Mouse (Mus musculus): ENCODE measurements around the gene Gm10985. TPM values are rescaled to one million over a fixed set of nuclear protein-coding genes. Genes with fewer than 3 reads are reported as not detected.

Gene Gm10985
- not detected in 2 replicates for polyA plus RNA-seq (2012; rRNA removed)

- no peaks in the 10 kb centered on the region for H3K36me3 ChIP-seq (ENCODE audit: control insufficient read depth, insufficient read depth, low read length)
- H3K4me3 ChIP-seq (ENCODE audit: control insufficient read depth, low read depth, low read length), result no peak within 1 kb of the TSS
- no peaks in the 10 kb centered on the region for H3K4me1 ChIP-seq (ENCODE audit: control insufficient read depth, insufficient read depth, low read length)
- H3K27me3 ChIP-seq (ENCODE audit: control insufficient read depth, insufficient read depth, low read length), result no peaks in the 10 kb centered on the region
- TF ChIP-seq CTCF (IDR thresholded peaks at IDR 0.05; ENCODE audit: control insufficient read depth, insufficient read depth, insufficient replicate concordance, low read depth, low read length) (no peak), POLR2A (IDR thresholded peaks at IDR 0.05; ENCODE audit: control insufficient read depth, low read depth, low read length) (no peak)
- H3K27ac ChIP-seq (ENCODE audit: control insufficient read depth, insufficient read depth, low read depth, low read length), result no peak within 1 kb of the TSS
Observed at GRCm38 (mm10) chr3:53844786-53845185, at the start of gene Gm10985. Gm10985 (plus strand) TSS chr3:53845086.

- TF ChIP-seq CTCF (IDR thresholded peaks at IDR 0.05; ENCODE audit: control insufficient read depth, insufficient read depth, insufficient replicate concordance, low read depth, low read length) (no peak), POLR2A (IDR thresholded peaks at IDR 0.05; ENCODE audit: control insufficient read depth, low read depth, low read length) (no peak)
- Histone ChIP-seq H3K27ac (ENCODE audit: control insufficient read depth, insufficient read depth, low read depth, low read length) (no peak overlapping the region), H3K4me3 (ENCODE audit: control insufficient read depth, low read depth, low read length) (no peak overlapping the region), H3K36me3 (ENCODE audit: control insufficient read depth, insufficient read depth, low read length) (no peaks in the 10 kb centered on the region), H3K27me3 (ENCODE audit: control insufficient read depth, insufficient read depth, low read length) (no peaks in the 10 kb centered on the region), H3K4me1 (ENCODE audit: control insufficient read depth, insufficient read depth, low read length) (no peaks in the 10 kb centered on the region)
Observed at GRCm38 (mm10) chr3:53796933-53797332, 48.0 kb upstream of the Gm10985 start.

GRCm38 (mm10) chr3:53799671-53800070, 45.2 kb upstream of the Gm10985 start:
- Histone ChIP-seq H3K27me3 (ENCODE audit: control insufficient read depth, insufficient read depth, low read length) (no peaks in the 10 kb centered on the region), H3K36me3 (ENCODE audit: control insufficient read depth, insufficient read depth, low read length) (no peaks in the 10 kb centered on the region), H3K27ac (ENCODE audit: control insufficient read depth, insufficient read depth, low read depth, low read length) (no peak overlapping the region), H3K4me3 (ENCODE audit: control insufficient read depth, low read depth, low read length) (no peak overlapping the region), H3K4me1 (ENCODE audit: control insufficient read depth, insufficient read depth, low read length) (no peaks in the 10 kb centered on the region)
- no peak for TF ChIP-seq CTCF (IDR thresholded peaks at IDR 0.05; ENCODE audit: control insufficient read depth, insufficient read depth, insufficient replicate concordance, low read depth, low read length)
- TF ChIP-seq POLR2A (IDR thresholded peaks at IDR 0.05; ENCODE audit: control insufficient read depth, low read depth, low read length), result no peak

GRCm38 (mm10) chr3:53813421-53813977, 31.4 kb upstream of the Gm10985 start:
- no peaks in the 10 kb centered on the region for H3K36me3 ChIP-seq (ENCODE audit: control insufficient read depth, insufficient read depth, low read length)
- no peaks in the 10 kb centered on the region for H3K27me3 ChIP-seq (ENCODE audit: control insufficient read depth, insufficient read depth, low read length)
- no peaks in the 10 kb centered on the region; the same call in 1 of the 2 replicates for H3K4me1 ChIP-seq (ENCODE audit: control insufficient read depth, insufficient read depth, low read length)
- no peak overlapping the region for H3K4me3 ChIP-seq (ENCODE audit: control insufficient read depth, low read depth, low read length)
- TF ChIP-seq CTCF (IDR thresholded peaks at IDR 0.05; ENCODE audit: control insufficient read depth, insufficient read depth, insufficient replicate concordance, low read depth, low read length) (no peak), POLR2A (IDR thresholded peaks at IDR 0.05; ENCODE audit: control insufficient read depth, low read depth, low read length) (no peak)
- H3K27ac ChIP-seq (ENCODE audit: control insufficient read depth, insufficient read depth, low read depth, low read length), result no peak overlapping the region

- H3K27me3 ChIP-seq (ENCODE audit: control insufficient read depth, insufficient read depth, low read length), result no peaks in the 10 kb centered on the region
- H3K4me3 ChIP-seq (ENCODE audit: control insufficient read depth, low read depth, low read length), result no peak overlapping the region
- TF ChIP-seq CTCF (IDR thresholded peaks at IDR 0.05; ENCODE audit: control insufficient read depth, insufficient read depth, insufficient replicate concordance, low read depth, low read length), result no peak
- no peak for TF ChIP-seq POLR2A (IDR thresholded peaks at IDR 0.05; ENCODE audit: control insufficient read depth, low read depth, low read length)
- H3K4me1 ChIP-seq (ENCODE audit: control insufficient read depth, insufficient read depth, low read length), result no peaks in the 10 kb centered on the region
- no peaks in the 10 kb centered on the region for H3K36me3 ChIP-seq (ENCODE audit: control insufficient read depth, insufficient read depth, low read length)
- no peak overlapping the region for H3K27ac ChIP-seq (ENCODE audit: control insufficient read depth, insufficient read depth, low read depth, low read length)
Observed at GRCm38 (mm10) chr3:53834238-53834637, 10.6 kb upstream of the Gm10985 start.

GRCm38 (mm10) chr3:53846206-53846928, 1.5 kb downstream of the Gm10985 start:
- Histone ChIP-seq H3K36me3 (ENCODE audit: control insufficient read depth, insufficient read depth, low read length) (no peaks in the 10 kb centered on the region), H3K4me3 (ENCODE audit: control insufficient read depth, low read depth, low read length) (no peak overlapping the region), H3K27me3 (ENCODE audit: control insufficient read depth, insufficient read depth, low read length) (no peaks in the 10 kb centered on the region), H3K4me1 (ENCODE audit: control insufficient read depth, insufficient read depth, low read length) (no peaks in the 10 kb centered on the region), H3K27ac (ENCODE audit: control insufficient read depth, insufficient read depth, low read depth, low read length) (no peak overlapping the region)
- TF ChIP-seq CTCF (IDR thresholded peaks at IDR 0.05; ENCODE audit: control insufficient read depth, insufficient read depth, insufficient replicate concordance, low read depth, low read length) (no peak), POLR2A (IDR thresholded peaks at IDR 0.05; ENCODE audit: control insufficient read depth, low read depth, low read length) (no peak)

- Histone ChIP-seq H3K4me1 (ENCODE audit: control insufficient read depth, insufficient read depth, low read length) (no peaks in the 10 kb centered on the region), H3K4me3 (ENCODE audit: control insufficient read depth, low read depth, low read length) (no peak overlapping the region), H3K27me3 (ENCODE audit: control insufficient read depth, insufficient read depth, low read length) (no peaks in the 10 kb centered on the region), H3K36me3 (ENCODE audit: control insufficient read depth, insufficient read depth, low read length) (no peaks in the 10 kb centered on the region), H3K27ac (ENCODE audit: control insufficient read depth, insufficient read depth, low read depth, low read length) (no peak overlapping the region)
- no peak for TF ChIP-seq POLR2A (IDR thresholded peaks at IDR 0.05; ENCODE audit: control insufficient read depth, low read depth, low read length)
Observed at GRCm38 (mm10) chr3:53847726-53848125, 2.8 kb downstream of the Gm10985 start.

Measured in testis, adult 2 months (tissue).